Mouse (Mus musculus) heart, postnatal 10 days (tissue): ENCODE data around the gene Neurl2. TPM values are rescaled to one million over a fixed set of nuclear protein-coding genes. Genes with fewer than 3 reads are reported as not detected.
"Not testable (repeated sequence)": the region's sequence is repeated elsewhere in the genome, so short reads cannot be mapped to it uniquely, and the experiment has no call there.

Experiments
- DNase-seq, 2 experiments: peaks; one replicate each; pipeline ENCODE4 v3.0.0; 2021
- intact Hi-C: fragments of 180-260 bp; cut with DNase I; formaldehyde crosslinking; loops from one replicate; pipeline ENCODE4 v1.15.1; 2025
- total RNA-seq, 2 experiments: library from RNA; stranded (reverse); gene quantifications; 2 replicates each; pipeline ENCODE4 v1.2.3; 2021

The Neurl2 gene
- total RNA-seq, 2 experiments from 2014 or later, result 26.4 to 35.8 TPM

DNA sequence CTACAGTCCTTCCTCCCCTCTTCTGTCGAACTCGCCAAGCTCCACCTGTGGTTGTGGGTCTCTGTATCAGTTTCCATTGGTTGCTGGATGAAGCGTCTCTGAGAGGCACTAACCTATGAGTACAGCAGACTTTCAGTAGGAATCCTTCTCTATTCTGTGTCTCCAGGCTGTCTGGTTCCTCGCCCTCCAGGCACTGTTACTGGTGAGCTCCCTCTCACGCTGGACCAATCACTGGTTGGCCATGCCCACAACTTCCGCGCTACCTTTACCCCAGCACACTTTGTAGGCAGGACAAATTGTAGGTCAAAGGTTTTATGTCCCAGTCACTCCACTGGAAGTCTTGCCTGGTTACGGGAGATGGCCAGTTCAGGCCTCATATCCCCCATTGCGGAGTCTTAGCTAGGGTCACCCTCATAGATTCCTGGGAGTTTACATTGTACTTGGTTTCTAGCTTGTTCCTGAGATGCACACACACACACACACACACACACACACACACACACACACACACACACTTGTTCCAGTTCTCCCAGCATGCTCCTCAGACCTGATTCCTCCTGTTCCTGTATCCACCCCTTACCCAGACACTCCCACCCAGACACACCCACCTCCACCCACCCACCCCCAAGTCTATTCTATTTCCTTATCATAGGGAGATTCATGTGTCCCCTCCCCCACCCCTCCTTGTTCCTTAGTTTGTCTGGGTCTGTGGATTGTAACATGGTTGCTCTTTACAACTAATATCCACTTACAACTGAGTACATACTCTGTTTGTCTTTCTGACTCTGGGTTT, 26.6 kb upstream of the Neurl2 start:
- DNase-seq, result no peak
- intact Hi-C loops, result no loop called here

- no peak for DNase-seq
- intact Hi-C loops, result no loop called here
Observed at GRCm38 (mm10) chr2:164859155-164859554, 25.9 kb upstream of the Neurl2 start.

- intact Hi-C loops, result loop anchor here (2.0 kb wide), 1 partner anchor 23 kb away; no protein-coding TSS in a partner anchor
- no peak for DNase-seq
Observed at GRCm38 (mm10) chr2:164857842-164858553, 24.7 kb upstream of the Neurl2 start.

- intact Hi-C loops, result loop anchor here (2.0 kb wide), 1 partner anchor 24 kb away; no protein-coding TSS in a partner anchor
- peak; percentile 58 to 74 for DNase-seq
Observed at GRCm38 (mm10) chr2:164857101-164857821, 24.0 kb upstream of the Neurl2 start, which contains the start of gene Pltp. TSS of gene Pltp (minus strand) at chr2:164857711.

- peak in 1 of 2 experiments; percentile 35 for DNase-seq
- intact Hi-C loops, result loop anchor here (2.0 kb wide), 1 partner anchor 24 kb away; no protein-coding TSS in a partner anchor
Observed at GRCm38 (mm10) chr2:164856309-164857100, 23.2 kb upstream of the Neurl2 start.

- intact Hi-C loops, DNase-seq: not testable (repeated sequence)
Observed at GRCm38 (mm10) chr2:164855572-164855971, 22.3 kb upstream of the Neurl2 start.

DNA sequence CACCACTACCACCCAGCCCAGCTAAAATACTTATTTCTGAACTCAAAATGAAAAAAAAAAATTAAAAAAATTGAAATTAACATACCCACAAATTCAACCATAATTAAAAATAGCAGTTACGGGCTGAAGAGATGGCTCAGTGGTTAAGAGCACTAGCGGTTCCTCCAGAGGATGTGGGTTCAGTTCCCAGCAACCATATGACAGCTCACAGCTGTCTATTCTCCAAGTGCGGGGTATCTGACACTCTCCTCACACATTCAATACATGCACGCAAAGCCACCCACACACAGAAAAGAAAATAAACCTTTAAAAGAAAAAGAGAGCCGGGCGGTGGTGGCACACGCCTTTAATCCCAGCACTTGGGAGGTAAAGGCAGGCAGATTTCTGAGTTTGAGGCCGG, 16.8 kb upstream of the Neurl2 start:
- DNase-seq, result no peak
- intact Hi-C loops, result no loop called here

DNA sequence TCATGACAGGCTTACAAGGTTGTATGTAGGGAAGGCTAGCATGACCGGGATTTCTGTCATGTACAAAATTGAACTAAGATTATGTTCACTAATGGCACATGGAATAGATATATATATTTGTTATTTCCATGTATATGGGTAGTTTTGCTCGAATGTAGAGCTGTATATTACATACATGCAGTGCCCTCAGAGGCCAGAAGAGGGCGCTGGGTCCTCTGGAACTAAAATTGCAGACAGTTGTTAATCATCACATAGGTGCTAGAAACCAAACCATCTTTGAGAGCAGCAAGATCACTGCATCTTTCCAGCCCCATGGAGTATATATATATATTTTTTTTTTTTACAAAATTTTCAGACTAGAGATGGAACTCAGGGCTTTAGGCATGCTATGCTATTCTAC, 12.5 kb upstream of the Neurl2 start:
- DNase-seq, result peak in 1 of 2 experiments; percentile 27
- intact Hi-C loops, result no loop called here

DNA sequence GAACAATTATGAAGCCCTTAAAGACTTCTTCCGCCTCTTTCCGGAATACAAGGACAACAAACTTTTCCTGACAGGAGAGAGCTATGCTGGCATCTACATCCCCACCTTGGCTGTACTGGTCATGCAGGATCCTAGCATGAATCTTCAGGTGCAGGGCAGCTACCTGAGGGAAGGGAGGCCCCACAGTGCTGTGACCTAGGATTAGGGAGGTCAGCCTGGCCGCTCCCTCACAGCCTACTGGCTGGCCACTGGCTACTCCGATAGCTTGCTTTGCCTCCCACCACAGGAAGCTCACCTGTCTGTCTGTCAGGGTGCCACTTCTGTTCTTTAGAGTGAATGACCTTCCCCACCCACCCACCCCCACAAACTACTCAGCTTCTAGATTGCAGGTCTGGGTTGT, 1.9 kb upstream of the Neurl2 start:
- DNase-seq, result no peak
- intact Hi-C loops, result no loop called here

- peak; percentile 37 to 41 for DNase-seq
- intact Hi-C loops, result loop anchor here (5.0 kb wide), 1 partner anchor 63 kb away; no protein-coding TSS in a partner anchor
Observed at GRCm38 (mm10) chr2:164834531-164834930, 1.3 kb upstream of the Neurl2 start.

- intact Hi-C loops, result loop anchor here (1.0 to 5.0 kb wide), 3 partner anchors 46 to 78 kb away; partner anchors contain the start of genes Pcif1 and Zfp335
- DNase-seq, result peak; percentile 87 to 88
Observed at GRCm38 (mm10) chr2:164832748-164833301, 431 bp downstream of the Neurl2 start, which contains the start of gene Ctsa. TSS of gene Ctsa (plus strand) at chr2:164832873.

GRCm38 (mm10) chr2:164832032-164832747, 1.1 kb downstream of the Neurl2 start:
- DNase-seq, result peak in 1 of 2 experiments; percentile 26
- intact Hi-C loops, result loop anchor here (2.0 to 5.0 kb wide), 2 partner anchors 65 to 79 kb away; partner anchors contain the start of gene Zfp335

GRCm38 (mm10) chr2:164831029-164831428, 2.2 kb downstream of the Neurl2 start:
- intact Hi-C loops, result loop anchor here (5.0 kb wide), 1 partner anchor 66 kb away; no protein-coding TSS in a partner anchor
- no peak for DNase-seq

- DNase-seq, result no peak
- intact Hi-C loops, result no loop called here
Observed at GRCm38 (mm10) chr2:164829090-164829489, 4.2 kb downstream of the Neurl2 start.

- DNase-seq, result no peak
- intact Hi-C loops, result no loop called here
Observed at GRCm38 (mm10) chr2:164828437-164828836, 4.8 kb downstream of the Neurl2 start, which contains the start of gene Spata25. TSS of gene Spata25 (minus strand) at chr2:164828537.

- no peak for DNase-seq
- intact Hi-C loops, result no loop called here
Observed at GRCm38 (mm10) chr2:164827146-164827850, 6.0 kb downstream of the Neurl2 start.

DNA sequence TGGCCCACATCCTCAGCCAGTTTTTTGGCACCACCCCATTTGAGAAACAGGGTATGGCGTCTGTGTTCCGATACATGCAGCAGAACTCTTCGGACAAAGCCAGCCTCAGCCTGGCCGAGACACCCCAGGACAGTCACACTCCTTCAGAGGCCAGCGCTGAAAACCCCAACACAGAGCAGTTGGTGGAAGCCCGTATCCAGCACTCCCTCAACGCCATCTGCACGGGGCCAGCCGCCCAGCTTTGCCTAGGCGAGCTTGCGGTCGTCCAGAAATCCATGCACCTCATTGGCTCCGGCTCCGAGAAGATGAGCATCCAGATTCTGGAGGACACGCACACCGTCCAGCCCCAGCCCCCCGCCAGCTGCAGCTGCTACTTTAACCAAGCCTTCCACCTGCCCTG, 7.7 kb downstream of the Neurl2 start:
- DNase-seq, result no peak
- intact Hi-C loops, result no loop called here

DNA sequence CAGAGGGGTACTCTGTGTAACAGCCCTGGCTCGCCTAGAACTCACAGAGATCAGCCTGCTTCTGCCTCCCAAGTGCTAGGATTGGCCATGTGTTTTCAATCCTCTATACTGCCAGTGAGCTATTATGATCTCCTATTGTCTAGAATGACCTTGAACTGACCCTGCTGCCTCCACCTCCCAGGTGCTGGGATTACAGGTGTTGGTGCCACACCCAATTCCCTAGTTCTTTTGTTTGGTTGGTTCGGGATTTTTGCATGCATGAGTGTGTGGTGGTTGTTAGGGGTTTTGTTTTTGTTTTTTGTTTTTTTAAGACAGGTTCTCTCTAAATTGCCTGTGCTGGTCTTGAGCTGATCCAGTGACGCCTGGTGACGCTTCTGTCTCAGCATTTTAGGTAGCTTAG, 9.3 kb downstream of the Neurl2 start:
- intact Hi-C loops, result loop anchor here (5.0 kb wide), 1 partner anchor 208 kb away; the partner anchor contains the start of gene Ncoa5
- DNase-seq, result no peak
